ENCODE assay signal across 25 mouse cellular contexts in genomic region chr12:12886191-12886889, GRCm38 (mm10). TPM values are rescaled to one million over a fixed set of nuclear protein-coding genes. Genes with fewer than 3 reads are reported as not detected.
DNase-seq lines count a peak whose midpoint lies in the region; ATAC-seq and TF ChIP-seq lines count a peak whose summit lies in the region.
"Had no signal": no experiment of that assay in that cellular context is flagged by ENCODE, and none has a peak within 500 bp of the region (broad histone marks: within the 10 kb centered on the region; RNA-seq: fewer than 3 reads in every experiment).

No protein-coding gene starts in this region.

- ATAC-seq in forebrain, embryonic 11.5 days (replicated peaks; ENCODE audit: low FRiP score), result peak; percentile 56; the same call in 1 of the 2 replicates
- no peak for ATAC-seq in forebrain, postnatal 0 days
- peak; percentile 27; the same call in 1 of the 2 replicates for ATAC-seq in midbrain, embryonic 12.5 days (ENCODE audit: low FRiP score, low read depth)
- ATAC-seq in midbrain, postnatal 0 days (ENCODE audit: low FRiP score), result no peak
- 0 out of 2 replicates have a peak, but pooled peaks have one; percentile 45 for ATAC-seq in embryonic facial prominence, embryonic 11.5 days (replicated peaks; ENCODE audit: insufficient number of reproducible peaks, low FRiP score, low TSS enrichment, low read depth)
- 0 out of 2 replicates have a peak, but pooled peaks have one; percentile 38 for ATAC-seq in forebrain, embryonic 15.5 days (replicated peaks)
- ATAC-seq: liver, postnatal 0 days had no signal

- no peak for DNase-seq in forebrain, embryonic 11.5 days (ENCODE audit: low spot score)
- DNase-seq in forebrain, postnatal 0 days, result no peak
- DNase-seq in midbrain, postnatal 0 days (ENCODE audit: low spot score), result no peak
- DNase-seq in embryonic facial prominence, embryonic 11.5 days (ENCODE audit: low spot score), result no peak
- DNase-seq in left cerebral cortex, postnatal 14 days (ENCODE audit: low spot score in 2 of 2), result no peak
- DNase-seq in liver, result no peak
- DNase-seq: adrenal gland, adult 2 months; cerebellum, adult 11-12 months; cerebellum, postnatal 10 days; gastrocnemius, adult 2 months; heart, postnatal 36 days; kidney, adult 11 months; kidney, postnatal 10 days; liver, postnatal 0 days; lung, postnatal 10 days; right cerebral cortex, postnatal 25 days; spleen, adult 18-20 months had no signal

- no peak overlapping the region for H3K27ac ChIP-seq in forebrain, embryonic 11.5 days (ENCODE audit: low read depth, low read length)
- no peak overlapping the region for H3K27ac ChIP-seq in forebrain, postnatal 0 days (ENCODE audit: low read depth, low read length)
- H3K27ac ChIP-seq in midbrain, embryonic 12.5 days (replicated peaks), result no peak overlapping the region
- H3K27ac ChIP-seq in midbrain, postnatal 0 days (ENCODE audit: low read depth, low read length), result no peak overlapping the region
- H3K27ac ChIP-seq in embryonic facial prominence, embryonic 11.5 days (replicated peaks; ENCODE audit: low read depth, low read length), result no peak overlapping the region
- H3K27ac ChIP-seq in forebrain, embryonic 15.5 days (replicated peaks), result no peak overlapping the region
- H3K27ac ChIP-seq: gastrocnemius, adult 2 months; heart, embryonic 15.5 days had no signal

- no peak overlapping the region for H3K9ac ChIP-seq in forebrain, embryonic 11.5 days (ENCODE audit: low read length)
- no peak overlapping the region for H3K9ac ChIP-seq in forebrain, postnatal 0 days
- no peak overlapping the region for H3K9ac ChIP-seq in midbrain, embryonic 12.5 days (replicated peaks)
- no peak overlapping the region for H3K9ac ChIP-seq in midbrain, postnatal 0 days (replicated peaks; ENCODE audit: low read length, poor library complexity, severe bottlenecking)
- no peak overlapping the region for H3K9ac ChIP-seq in embryonic facial prominence, embryonic 11.5 days (replicated peaks; ENCODE audit: low read length)
- no peak overlapping the region for H3K9ac ChIP-seq in forebrain, embryonic 15.5 days (replicated peaks)
- H3K9ac ChIP-seq: heart, embryonic 15.5 days; liver, postnatal 0 days had no signal

- no peaks in the 10 kb centered on the region for H3K9me3 ChIP-seq in forebrain, embryonic 11.5 days (ENCODE audit: control insufficient read depth, low read length)
- no peaks in the 10 kb centered on the region for H3K9me3 ChIP-seq in forebrain, postnatal 0 days (ENCODE audit: low read length)
- no peaks in the 10 kb centered on the region for H3K9me3 ChIP-seq in midbrain, embryonic 12.5 days
- H3K9me3 ChIP-seq in midbrain, postnatal 0 days (ENCODE audit: low read length), result no peaks in the 10 kb centered on the region
- H3K9me3 ChIP-seq in embryonic facial prominence, embryonic 11.5 days (replicated peaks; ENCODE audit: control insufficient read depth, low read length), result no peaks in the 10 kb centered on the region
- H3K9me3 ChIP-seq in forebrain, embryonic 15.5 days, result no peaks in the 10 kb centered on the region
- H3K9me3 ChIP-seq: heart, embryonic 15.5 days had no signal

- intact Hi-C loops in left cerebral cortex, postnatal 14 days (cut with DNase I), result no loop called here

- H3K4me3 ChIP-seq in forebrain, embryonic 11.5 days (ENCODE audit: low read depth, low read length), result no peak overlapping the region
- H3K4me3 ChIP-seq in forebrain, postnatal 0 days (ENCODE audit: low read depth, low read length), result no peak overlapping the region
- no peak overlapping the region for H3K4me3 ChIP-seq in midbrain, embryonic 12.5 days
- no peak overlapping the region for H3K4me3 ChIP-seq in midbrain, postnatal 0 days (ENCODE audit: low read depth, low read length)
- no peak overlapping the region for H3K4me3 ChIP-seq in embryonic facial prominence, embryonic 11.5 days (ENCODE audit: low read depth, low read length)
- no peak overlapping the region for H3K4me3 ChIP-seq in forebrain, embryonic 15.5 days
- H3K4me3 ChIP-seq: erythroblast, embryonic 14.5 days; gastrocnemius, adult 2 months; heart, embryonic 15.5 days had no signal

- H3K36me3 ChIP-seq in forebrain, embryonic 11.5 days (ENCODE audit: control insufficient read depth, insufficient read depth, low read length), result no peaks in the 10 kb centered on the region
- H3K36me3 ChIP-seq in forebrain, postnatal 0 days (ENCODE audit: insufficient read depth), result no peaks in the 10 kb centered on the region
- no peaks in the 10 kb centered on the region for H3K36me3 ChIP-seq in midbrain, embryonic 12.5 days
- H3K36me3 ChIP-seq in midbrain, postnatal 0 days (ENCODE audit: insufficient read depth, low read length), result no peaks in the 10 kb centered on the region
- H3K36me3 ChIP-seq in embryonic facial prominence, embryonic 11.5 days (replicated peaks; ENCODE audit: control insufficient read depth, insufficient read depth, low read depth, low read length), result no peaks in the 10 kb centered on the region
- H3K36me3 ChIP-seq in forebrain, embryonic 15.5 days, result no peaks in the 10 kb centered on the region
- H3K36me3 ChIP-seq: heart, embryonic 15.5 days had no signal

- TF ChIP-seq CTCF in forebrain, postnatal 0 days (IDR thresholded peaks at IDR 0.05; ENCODE audit: low read depth), result no peak
- TF ChIP-seq CTCF in midbrain, postnatal 0 days (IDR thresholded peaks at IDR 0.05), result no peak

- no peaks in the 10 kb centered on the region for H3K4me1 ChIP-seq in forebrain, embryonic 11.5 days (replicated peaks; ENCODE audit: control insufficient read depth, insufficient read depth, low read length)
- no peaks in the 10 kb centered on the region for H3K4me1 ChIP-seq in forebrain, postnatal 0 days (ENCODE audit: insufficient read depth)
- peaks cover 5% of the 10 kb centered on the region; the same call in 1 of the 2 replicates for H3K4me1 ChIP-seq in midbrain, embryonic 12.5 days
- 0 out of 2 replicates have a peak, but pooled peaks cover 3% of the 10 kb centered on the region for H3K4me1 ChIP-seq in midbrain, postnatal 0 days (ENCODE audit: insufficient read depth, low read length)
- H3K4me1 ChIP-seq in embryonic facial prominence, embryonic 11.5 days (ENCODE audit: control insufficient read depth, insufficient read depth, low read length), result no peaks in the 10 kb centered on the region
- H3K4me1 ChIP-seq in forebrain, embryonic 15.5 days, result no peaks in the 10 kb centered on the region
- H3K4me1 ChIP-seq: heart, embryonic 15.5 days had no signal

- no peaks in the 10 kb centered on the region for H3K27me3 ChIP-seq in forebrain, embryonic 11.5 days (ENCODE audit: control insufficient read depth, insufficient read depth, low read length)
- H3K27me3 ChIP-seq in forebrain, postnatal 0 days (ENCODE audit: insufficient read depth, low read length), result no peaks in the 10 kb centered on the region
- H3K27me3 ChIP-seq in midbrain, embryonic 12.5 days, result no peaks in the 10 kb centered on the region
- no peaks in the 10 kb centered on the region for H3K27me3 ChIP-seq in midbrain, postnatal 0 days (ENCODE audit: insufficient read depth, low read length)
- no peaks in the 10 kb centered on the region for H3K27me3 ChIP-seq in embryonic facial prominence, embryonic 11.5 days (ENCODE audit: control insufficient read depth, insufficient read depth, low read length)
- no peaks in the 10 kb centered on the region for H3K27me3 ChIP-seq in forebrain, embryonic 15.5 days
- H3K27me3 ChIP-seq: CH12.LX; heart, embryonic 15.5 days had no signal

- 52% methylated on average over 15 of the region's 15 CpGs for WGBS in forebrain, embryonic 11.5 days
- WGBS in forebrain, postnatal 0 days, result 47% methylated on average over 15 of the region's 15 CpGs
- WGBS in midbrain, embryonic 12.5 days, result 69% methylated on average over 15 of the region's 15 CpGs
- WGBS in midbrain, postnatal 0 days, result 69% methylated on average over 15 of the region's 15 CpGs
- WGBS in embryonic facial prominence, embryonic 11.5 days, result 34% methylated on average over 15 of the region's 15 CpGs
- WGBS in forebrain, embryonic 15.5 days, result 47% methylated on average over 15 of the region's 15 CpGs

- no peak overlapping the region for H3K4me2 ChIP-seq in forebrain, embryonic 11.5 days (ENCODE audit: low read depth, low read length, severe bottlenecking)
- H3K4me2 ChIP-seq in forebrain, postnatal 0 days (ENCODE audit: low read depth), result no peak overlapping the region
- H3K4me2 ChIP-seq in midbrain, embryonic 12.5 days (replicated peaks), result no peak overlapping the region
- H3K4me2 ChIP-seq in midbrain, postnatal 0 days (ENCODE audit: low read depth, low read length, poor library complexity, severe bottlenecking), result no peak overlapping the region
- no peak overlapping the region for H3K4me2 ChIP-seq in embryonic facial prominence, embryonic 11.5 days (ENCODE audit: low read depth, low read length)
- H3K4me2 ChIP-seq in forebrain, embryonic 15.5 days (replicated peaks), result no peak overlapping the region
- H3K4me2 ChIP-seq: heart, embryonic 15.5 days; liver, embryonic 11.5 days had no signal

RNA-seq across cellular contexts. Expression of gene Mycn, which starts 55.4 kb away (rescaled TPM):
- polyA plus RNA-seq in forebrain, embryonic 11.5 days (2014; fragmentation: Nextera tagmentation; extraction: Ambion mirVana), result 144 and 155 TPM in 2 replicates
- 64.0 and 69.6 TPM in 2 replicates for total RNA-seq in forebrain, postnatal 0 days (2014; rRNA removed)
- polyA plus RNA-seq in forebrain, postnatal 0 days (2015; fragmentation: Nextera tagmentation; extraction: Ambion mirVana), result 61.4 and 79.8 TPM in 2 replicates
- 94.0 and 101 TPM in 2 replicates for polyA plus RNA-seq in midbrain, embryonic 12.5 days (2016; fragmentation: Nextera tagmentation; extraction: Ambion mirVana)
- 34.9 and 45.1 TPM in 2 replicates for total RNA-seq in midbrain, postnatal 0 days (2014; rRNA removed)
- polyA plus RNA-seq in midbrain, postnatal 0 days (2015; fragmentation: Nextera tagmentation; extraction: Ambion mirVana), result 24.8 and 25.4 TPM in 2 replicates
- polyA plus RNA-seq in embryonic facial prominence, embryonic 11.5 days (2014; fragmentation: Nextera tagmentation; extraction: Ambion mirVana), result 93.9 and 97.6 TPM in 2 replicates
- polyA plus RNA-seq in forebrain, embryonic 15.5 days (2015; fragmentation: Nextera tagmentation; extraction: Ambion mirVana), result 162 and 167 TPM in 2 replicates
- 10 to 100 TPM; 21.1 to 25.3 TPM for total RNA-seq in left cerebral cortex, postnatal 14 days (2021)
- total RNA-seq: CH12.LX; MEL; monocyte, adult 5-6 weeks had no signal

Comparison
In these comparisons a context has a peak if more than half of its experiments do, and no peak if none do; other contexts are left out.
1. ATAC-seq: peak in forebrain, embryonic 11.5 days (single experiment), midbrain, embryonic 12.5 days (single experiment), embryonic facial prominence, embryonic 11.5 days (single experiment) and forebrain, embryonic 15.5 days (single experiment); none in forebrain, postnatal 0 days (single experiment) and midbrain, postnatal 0 days (single experiment).